ENCODE assay signal across 9 mouse cellular contexts in the genomic region with DNA sequence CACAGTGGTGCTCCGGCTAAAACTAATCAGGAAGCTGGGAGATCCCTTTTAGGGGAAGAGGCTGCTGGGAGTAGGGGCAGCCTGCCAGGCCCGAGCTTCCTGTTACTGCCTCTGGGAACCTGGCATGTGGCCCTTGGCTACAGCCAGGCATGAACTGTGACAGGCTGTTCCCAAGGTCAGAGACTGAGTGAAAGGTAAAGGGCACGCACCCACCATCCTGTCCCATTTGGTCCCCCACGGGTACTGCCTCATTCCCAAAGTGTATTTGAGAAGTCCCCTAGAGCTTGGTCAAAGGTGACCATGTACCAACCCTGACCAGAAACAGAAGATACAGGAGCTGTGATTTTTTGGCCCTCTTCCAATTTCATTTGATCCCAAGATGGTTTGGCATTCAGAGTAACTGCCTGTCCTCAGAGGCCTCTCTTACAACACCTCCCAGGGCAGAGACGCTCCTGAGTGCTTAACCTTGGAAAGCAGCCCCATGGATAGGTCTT. TPM values are rescaled to one million over a fixed set of nuclear protein-coding genes. Genes with fewer than 3 reads are reported as not detected.
DNase-seq lines count a peak whose midpoint lies in the region; ATAC-seq and TF ChIP-seq lines count a peak whose summit lies in the region.
"Had no signal": no experiment of that assay in that cellular context is flagged by ENCODE, and none has a peak within 500 bp of the region (broad histone marks: within the 10 kb centered on the region; RNA-seq: fewer than 3 reads in every experiment).

No protein-coding gene starts in this region.

- TF ChIP-seq CTCF in stomach, postnatal 0 days (IDR thresholded peaks at IDR 0.05; ENCODE audit: low read depth) = no peak

- H3K4me1 ChIP-seq in hindbrain, embryonic 16.5 days (ENCODE audit: control insufficient read depth, insufficient read depth, low read depth, low read length) = no peaks in the 10 kb centered on the region; the same call in 1 of the 2 replicates
- H3K4me1 ChIP-seq in hindbrain, embryonic 14.5 days (replicated peaks; ENCODE audit: control insufficient read depth, insufficient read depth, low read length) = no peaks in the 10 kb centered on the region
- H3K4me1 ChIP-seq in stomach, postnatal 0 days (replicated peaks; ENCODE audit: control insufficient read depth, insufficient read depth) = no peaks in the 10 kb centered on the region
- H3K4me1 ChIP-seq: midbrain, embryonic 12.5 days had no signal

- no peaks in the 10 kb centered on the region for H3K27me3 ChIP-seq in hindbrain, embryonic 16.5 days (replicated peaks; ENCODE audit: control insufficient read depth, insufficient read depth, low read length)
- H3K27me3 ChIP-seq in hindbrain, embryonic 14.5 days (ENCODE audit: control insufficient read depth, insufficient read depth, low read length) = no peaks in the 10 kb centered on the region
- no peaks in the 10 kb centered on the region for H3K27me3 ChIP-seq in stomach, postnatal 0 days (ENCODE audit: control insufficient read depth, insufficient read depth, low read length)
- H3K27me3 ChIP-seq: midbrain, embryonic 12.5 days had no signal

- H3K27ac ChIP-seq in hindbrain, embryonic 16.5 days (ENCODE audit: low read depth, low read length) = peak overlapping the region; percentile 12; the same call in 1 of the 2 replicates
- no peak overlapping the region for H3K27ac ChIP-seq in hindbrain, embryonic 14.5 days
- peak overlapping the region; percentile 30; the same call in 1 of the 2 replicates for H3K27ac ChIP-seq in stomach, postnatal 0 days (replicated peaks)
- H3K27ac ChIP-seq: midbrain, embryonic 12.5 days had no signal

- H3K4me2 ChIP-seq in hindbrain, embryonic 16.5 days (ENCODE audit: low read length) = no peak overlapping the region
- H3K4me2 ChIP-seq in hindbrain, embryonic 14.5 days (replicated peaks) = no peak overlapping the region
- H3K4me2 ChIP-seq in stomach, postnatal 0 days (replicated peaks; ENCODE audit: low read depth) = no peak overlapping the region
- H3K4me2 ChIP-seq: midbrain, embryonic 12.5 days had no signal

- no peak overlapping the region for H3K9ac ChIP-seq in hindbrain, embryonic 16.5 days (ENCODE audit: low read depth, low read length)
- H3K9ac ChIP-seq in hindbrain, embryonic 14.5 days = no peak overlapping the region
- no peak overlapping the region for H3K9ac ChIP-seq in stomach, postnatal 0 days (ENCODE audit: low read length)
- H3K9ac ChIP-seq: midbrain, embryonic 12.5 days had no signal

- TF ChIP-seq EP300 in stomach, postnatal 0 days (optimal IDR thresholded peaks at IDR 0.05) = no peak

- no peak overlapping the region for H3K4me3 ChIP-seq in hindbrain, embryonic 16.5 days (ENCODE audit: low read length)
- no peak overlapping the region for H3K4me3 ChIP-seq in hindbrain, embryonic 14.5 days (replicated peaks; ENCODE audit: low read length)
- H3K4me3 ChIP-seq in stomach, postnatal 0 days (ENCODE audit: low read depth, low read length) = no peak overlapping the region
- H3K4me3 ChIP-seq: midbrain, embryonic 12.5 days had no signal

- DNase-seq in hindbrain, embryonic 14.5 days (ENCODE audit: low spot score) = no peak
- DNase-seq in adrenal gland, adult 8-10 months = peak; percentile 86
- DNase-seq in gastrocnemius, adult 18-20 months (ENCODE audit: low spot score) = peak; percentile 93
- peak; percentile 89 for DNase-seq in heart, postnatal 4 days
- peak; percentile 88 to 90 for DNase-seq in lung, adult 18-20 months
- peak; percentile 31 for DNase-seq in stomach, postnatal 0 days (ENCODE audit: low spot score)
- no peak for DNase-seq in thymus, postnatal 25 days

- 0 out of 2 replicates have a peak, but pooled peaks cover 2% of the 10 kb centered on the region for H3K36me3 ChIP-seq in hindbrain, embryonic 16.5 days (ENCODE audit: control insufficient read depth, insufficient read depth, low read length)
- H3K36me3 ChIP-seq in hindbrain, embryonic 14.5 days (replicated peaks; ENCODE audit: control insufficient read depth, insufficient read depth) = peaks cover 11% of the 10 kb centered on the region; the same call in 1 of the 2 replicates
- H3K36me3 ChIP-seq in stomach, postnatal 0 days (ENCODE audit: control insufficient read depth, insufficient read depth, low read length) = no peaks in the 10 kb centered on the region

- WGBS in hindbrain, embryonic 16.5 days = 61% methylated on average over 5 of the region's 5 CpGs
- 75% methylated on average over 5 of the region's 5 CpGs for WGBS in hindbrain, embryonic 14.5 days
- WGBS in stomach, postnatal 0 days = 57% methylated on average over 5 of the region's 5 CpGs

- H3K9me3 ChIP-seq in hindbrain, embryonic 16.5 days (ENCODE audit: control insufficient read depth, low read length) = no peaks in the 10 kb centered on the region
- H3K9me3 ChIP-seq in hindbrain, embryonic 14.5 days (ENCODE audit: control insufficient read depth, low read length) = 0 out of 2 replicates have a peak, but pooled peaks cover 4% of the 10 kb centered on the region
- no peaks in the 10 kb centered on the region for H3K9me3 ChIP-seq in stomach, postnatal 0 days (ENCODE audit: control insufficient read depth, low read length)
- H3K9me3 ChIP-seq: midbrain, embryonic 12.5 days had no signal

- peak; percentile 73 for ATAC-seq in hindbrain, embryonic 16.5 days
- ATAC-seq in hindbrain, embryonic 14.5 days (ENCODE audit: low FRiP score) = no peak
- no peak; the same call in 1 of the 2 replicates for ATAC-seq in stomach, postnatal 0 days (ENCODE audit: low FRiP score, low TSS enrichment)

RNA-seq across cellular contexts. Expression of gene Flot2, which starts 7.1 kb away (rescaled TPM):
- 124 and 126 TPM in 2 replicates for polyA plus RNA-seq in hindbrain, embryonic 16.5 days (2015; fragmentation: Nextera tagmentation; extraction: Ambion mirVana)
- 92.4 and 98.4 TPM in 2 replicates for polyA plus RNA-seq in hindbrain, embryonic 14.5 days (2014; fragmentation: Nextera tagmentation; extraction: Ambion mirVana)
- 100 to 1,000 TPM in 2 of 4 experiments, 10 to 100 TPM in 2; 86.1 to 115 (median 101) TPM for total RNA-seq in adrenal gland, adult 8-10 months (2022)
- 10 to 100 TPM; 45.6 to 49.1 TPM for total RNA-seq in gastrocnemius, adult 18-20 months (2021)
- 10 to 100 TPM; 89.1 to 98.5 TPM for total RNA-seq in heart, postnatal 4 days (2021)
- 30.9 and 31.5 TPM in 2 replicates for polyA plus RNA-seq in stomach, postnatal 0 days (2015; fragmentation: Nextera tagmentation; extraction: Ambion mirVana)

RNA-seq across cellular contexts. Expression of gene Dhrs13, which starts 12.7 kb away (rescaled TPM):
- 49.2 and 54.5 TPM in 2 replicates for polyA plus RNA-seq in hindbrain, embryonic 16.5 days (2015; fragmentation: Nextera tagmentation; extraction: Ambion mirVana)
- 58.8 and 59.8 TPM in 2 replicates for polyA plus RNA-seq in hindbrain, embryonic 14.5 days (2014; fragmentation: Nextera tagmentation; extraction: Ambion mirVana)
- total RNA-seq in adrenal gland, adult 8-10 months (2022) = 10 to 100 TPM; 11.0 to 23.6 (median 14.4) TPM
- total RNA-seq in gastrocnemius, adult 18-20 months (2021) = under 1 TPM; 0.80 to 0.97 TPM
- 1 to 10 TPM; 7.8 to 9.3 TPM for total RNA-seq in heart, postnatal 4 days (2021)
- polyA plus RNA-seq in stomach, postnatal 0 days (2015; fragmentation: Nextera tagmentation; extraction: Ambion mirVana) = 7.3 and 7.9 TPM in 2 replicates

RNA-seq across cellular contexts. Expression of gene Eral1, which starts 35.4 kb away (rescaled TPM):
- 34.6 and 35.2 TPM in 2 replicates for polyA plus RNA-seq in hindbrain, embryonic 16.5 days (2015; fragmentation: Nextera tagmentation; extraction: Ambion mirVana)
- 30.3 and 32.6 TPM in 2 replicates for polyA plus RNA-seq in hindbrain, embryonic 14.5 days (2014; fragmentation: Nextera tagmentation; extraction: Ambion mirVana)
- 10 to 100 TPM; 32.2 to 39.5 (median 37.2) TPM for total RNA-seq in adrenal gland, adult 8-10 months (2022)
- 10 to 100 TPM; 20.1 to 22.7 TPM for total RNA-seq in gastrocnemius, adult 18-20 months (2021)
- 10 to 100 TPM; 23.7 to 24.0 TPM for total RNA-seq in heart, postnatal 4 days (2021)
- polyA plus RNA-seq in stomach, postnatal 0 days (2015; fragmentation: Nextera tagmentation; extraction: Ambion mirVana) = 12.8 and 15.0 TPM in 2 replicates

RNA-seq across cellular contexts. Expression of gene Fam222b, which starts 49.7 kb away (rescaled TPM):
- 21.8 and 33.4 TPM in 2 replicates for polyA plus RNA-seq in hindbrain, embryonic 16.5 days (2015; fragmentation: Nextera tagmentation; extraction: Ambion mirVana)
- 28.7 and 31.0 TPM in 2 replicates for polyA plus RNA-seq in hindbrain, embryonic 14.5 days (2014; fragmentation: Nextera tagmentation; extraction: Ambion mirVana)
- 10 to 100 TPM; 19.6 to 29.0 (median 22.4) TPM for total RNA-seq in adrenal gland, adult 8-10 months (2022)
- total RNA-seq in gastrocnemius, adult 18-20 months (2021) = 1 to 10 TPM; 8.2 to 9.4 TPM
- 10 to 100 TPM; 17.1 to 17.5 TPM for total RNA-seq in heart, postnatal 4 days (2021)
- 5.1 and 5.6 TPM in 2 replicates for polyA plus RNA-seq in stomach, postnatal 0 days (2015; fragmentation: Nextera tagmentation; extraction: Ambion mirVana)

Comparison
In these comparisons a context has a peak if more than half of its experiments do, and no peak if none do; other contexts are left out.
1. DNase-seq: peak in adrenal gland, adult 8-10 months (single experiment), gastrocnemius, adult 18-20 months (single experiment), heart, postnatal 4 days (single experiment), lung, adult 18-20 months (2 of 2) and stomach, postnatal 0 days (single experiment); none in hindbrain, embryonic 14.5 days (single experiment) and thymus, postnatal 25 days (single experiment).
2. RNA of gene Dhrs13, which starts 12.7 kb away (total RNA-seq): 11.0 to 23.6 TPM in adrenal gland, adult 8-10 months and 7.8 to 9.3 TPM in heart, postnatal 4 days; 0.80 to 0.97 TPM in gastrocnemius, adult 18-20 months; every median in the first group is over 4 times any median in the second.